Mouse (Mus musculus) neural tube, embryonic 13.5 days (tissue): ENCODE results near the gene Lpar3. TPM values are rescaled to one million over a fixed set of nuclear protein-coding genes. Genes with fewer than 3 reads are reported as not detected.
A peak's percentile ranks its signal among the peaks of the same experiment; 100 is the strongest.

Source experiments
- ATAC-seq: fragments of 200-750 bp; cut with Nextera tagmentation; 2 replicates; pipeline ENCODE4 v1.8.0; 2017; ENCODE audit warnings: low read depth, mild to moderate bottlenecking, moderate TSS enrichment, moderate library complexity
- H3K27ac ChIP-seq: fragments of 300-500 bp; sonication (generic); replicated peaks from 2 replicates; pipeline ENCODE4 v1.5.1; 2015; ENCODE audit warnings: moderate library complexity, mild to moderate bottlenecking, inconsistent platforms
- H3K27me3 ChIP-seq: fragments of 300-500 bp; sonication (generic); 2 replicates; pipeline ENCODE4 v1.6.1; 2015; ENCODE audit warnings: mild to moderate bottlenecking, inconsistent platforms
- H3K36me3 ChIP-seq: fragments of 300-500 bp; sonication (generic); 2 replicates; pipeline ENCODE4 v1.6.1; 2015; ENCODE audit warnings: mild to moderate bottlenecking, inconsistent platforms
- H3K4me1 ChIP-seq: fragments of 300-500 bp; sonication (generic); replicated peaks from 2 replicates; pipeline ENCODE4 v1.6.1; 2015; ENCODE audit warnings: inconsistent platforms
- H3K4me2 ChIP-seq: fragments of 300-500 bp; sonication (generic); 2 replicates; pipeline ENCODE4 v1.6.1; 2015; ENCODE audit warnings: inconsistent platforms, mild to moderate bottlenecking, moderate library complexity
- H3K4me3 ChIP-seq: fragments of 300-500 bp; sonication (generic); 2 replicates; pipeline ENCODE4 v1.5.1; 2015; ENCODE audit warnings: mild to moderate bottlenecking, inconsistent platforms
- H3K9ac ChIP-seq: fragments of 300-500 bp; sonication (generic); 2 replicates; pipeline ENCODE4 v1.6.1; 2015; ENCODE audit warnings: moderate library complexity, mild to moderate bottlenecking, inconsistent platforms
- H3K9me3 ChIP-seq: fragments of 300-500 bp; sonication (generic); 2 replicates; pipeline ENCODE4 v1.6.1; 2016; ENCODE audit warnings: inconsistent platforms
- WGBS: fragments of 180-500 bp; shearing (Covaris S2); methylation state at CpG from one replicate; pipeline ENCODE4 v1.1.7; 2015; 5-methylcytosine and 5-hydroxymethylcytosine counted together
- polyA plus RNA-seq: library from polyadenylated mRNA; unstranded; fragments of >200 nt; fragmentation: Nextera tagmentation; extraction: Ambion mirVana; gene quantifications from 2 replicates; pipeline ENCODE4 v1.2.1, GENCODE M21; 2015

Lpar3 gene
- polyA plus RNA-seq, 1 experiment from 2014 or later: 0.92 TPM

GRCm38 (mm10) chr3:146246557-146246956, 25.8 kb downstream of the Lpar3 start:
- Histone ChIP-seq H3K27ac (no peak overlapping the region), H3K9ac (no peak overlapping the region), H3K36me3 (no peaks in the 10 kb centered on the region), H3K4me3 (no peak overlapping the region), H3K4me1 (no peaks in the 10 kb centered on the region), H3K9me3 (no peaks in the 10 kb centered on the region), H3K4me2 (no peak overlapping the region), H3K27me3 (no peaks in the 10 kb centered on the region)
- WGBS: 86% methylated on average over 8 of the region's 8 CpGs
- no peak for ATAC-seq

GRCm38 (mm10) chr3:146246992-146247391, 26.2 kb downstream of the Lpar3 start:
- Histone ChIP-seq H3K27ac (no peak overlapping the region), H3K36me3 (no peaks in the 10 kb centered on the region), H3K4me2 (no peak overlapping the region), H3K9ac (no peak overlapping the region), H3K4me3 (no peak overlapping the region), H3K27me3 (no peaks in the 10 kb centered on the region), H3K9me3 (no peaks in the 10 kb centered on the region), H3K4me1 (no peaks in the 10 kb centered on the region)
- ATAC-seq: no peak
- WGBS: 82% methylated on average over 2 of the region's 2 CpGs

- no peak overlapping the region for H3K4me2 ChIP-seq
- no peaks in the 10 kb centered on the region for H3K27me3 ChIP-seq
- no peaks in the 10 kb centered on the region for H3K36me3 ChIP-seq
- H3K9me3 ChIP-seq: no peaks in the 10 kb centered on the region
- no peak overlapping the region for H3K4me3 ChIP-seq
- ATAC-seq: no peak
- 82% methylated on average over 8 of the region's 8 CpGs for WGBS
- no peaks in the 10 kb centered on the region for H3K4me1 ChIP-seq
- no peak overlapping the region for H3K27ac ChIP-seq
- no peak overlapping the region for H3K9ac ChIP-seq
These were observed 29.1 kb downstream of the Lpar3 start for GRCm38 (mm10) chr3:146249895-146250294.

- WGBS: 73% methylated on average over 6 of the region's 6 CpGs
These were observed 31.0 kb downstream of the Lpar3 start for GRCm38 (mm10) chr3:146251771-146252170.

GRCm38 (mm10) chr3:146253736-146254320, 33.1 kb downstream of the Lpar3 start:
- Histone ChIP-seq H3K4me1 (peaks cover 12% of the 10 kb centered on the region; the same call in 1 of the 2 replicates), H3K9me3 (no peaks in the 10 kb centered on the region), H3K36me3 (no peaks in the 10 kb centered on the region), H3K27ac (no peak overlapping the region), H3K4me2 (no peak overlapping the region), H3K4me3 (no peak overlapping the region), H3K27me3 (no peaks in the 10 kb centered on the region), H3K9ac (no peak overlapping the region)
- 55% methylated on average over 3 of the region's 3 CpGs for WGBS
- no peak for ATAC-seq

More at GRCm38 (mm10) chr3:146251771-146252170, 31.0 kb downstream of the Lpar3 start:
- Histone ChIP-seq H3K4me1 (no peaks in the 10 kb centered on the region), H3K27ac (no peak overlapping the region), H3K36me3 (no peaks in the 10 kb centered on the region), H3K4me2 (no peak overlapping the region), H3K4me3 (no peak overlapping the region), H3K27me3 (no peaks in the 10 kb centered on the region), H3K9me3 (no peaks in the 10 kb centered on the region), H3K9ac (no peak overlapping the region)
- no peak for ATAC-seq

GRCm38 (mm10) chr3:146255123-146255522, 34.4 kb downstream of the Lpar3 start:
- Histone ChIP-seq H3K4me1 (peaks cover 12% of the 10 kb centered on the region; the same call in 1 of the 2 replicates), H3K9ac (no peak overlapping the region), H3K9me3 (no peaks in the 10 kb centered on the region), H3K4me3 (no peak overlapping the region), H3K27me3 (no peaks in the 10 kb centered on the region), H3K27ac (no peak overlapping the region), H3K36me3 (no peaks in the 10 kb centered on the region), H3K4me2 (no peak overlapping the region)
- 98% methylated on average over 5 of the region's 5 CpGs for WGBS
- ATAC-seq: no peak

- Histone ChIP-seq H3K9me3 (no peaks in the 10 kb centered on the region), H3K27me3 (no peaks in the 10 kb centered on the region), H3K4me3 (no peak overlapping the region), H3K36me3 (no peaks in the 10 kb centered on the region), H3K4me2 (no peak overlapping the region), H3K9ac (no peak overlapping the region), H3K4me1 (peaks cover 12% of the 10 kb centered on the region; the same call in 1 of the 2 replicates), H3K27ac (no peak overlapping the region)
- 50% methylated on average over 10 of the region's 10 CpGs for WGBS
- peak; percentile 61; the same call in 1 of the 2 replicates for ATAC-seq
These were observed 36.8 kb downstream of the Lpar3 start for GRCm38 (mm10) chr3:146257483-146258122.

- Histone ChIP-seq H3K4me2 (no peak overlapping the region), H3K36me3 (no peaks in the 10 kb centered on the region), H3K9me3 (no peaks in the 10 kb centered on the region), H3K27ac (no peak overlapping the region), H3K4me3 (no peak overlapping the region), H3K27me3 (no peaks in the 10 kb centered on the region), H3K9ac (no peak overlapping the region), H3K4me1 (peaks cover 12% of the 10 kb centered on the region; the same call in 1 of the 2 replicates)
- no peak for ATAC-seq
- 87% methylated on average over 9 of the region's 9 CpGs for WGBS
These were observed 39.4 kb downstream of the Lpar3 start for GRCm38 (mm10) chr3:146260203-146260602.

- Histone ChIP-seq H3K4me2 (no peak overlapping the region), H3K27ac (no peak overlapping the region), H3K4me3 (no peak overlapping the region), H3K36me3 (no peaks in the 10 kb centered on the region), H3K27me3 (no peaks in the 10 kb centered on the region), H3K9ac (no peak overlapping the region), H3K4me1 (peaks cover 12% of the 10 kb centered on the region; the same call in 1 of the 2 replicates), H3K9me3 (no peaks in the 10 kb centered on the region)
- 89% methylated on average over 11 of the region's 11 CpGs for WGBS
- no peak for ATAC-seq
These were observed 40.1 kb downstream of the Lpar3 start for GRCm38 (mm10) chr3:146260845-146261244.

- Histone ChIP-seq H3K9ac (no peak overlapping the region), H3K4me2 (no peak overlapping the region), H3K36me3 (no peaks in the 10 kb centered on the region), H3K27ac (no peak overlapping the region), H3K9me3 (no peaks in the 10 kb centered on the region), H3K4me1 (0 out of 2 replicates have a peak, but pooled peaks cover 8% of the 10 kb centered on the region), H3K27me3 (no peaks in the 10 kb centered on the region), H3K4me3 (no peak overlapping the region)
- 83% methylated on average over 1 of the region's 1 CpGs for WGBS
- no peak for ATAC-seq
These were observed 41.8 kb downstream of the Lpar3 start for GRCm38 (mm10) chr3:146262536-146262935.

GRCm38 (mm10) chr3:146264146-146264545, 43.4 kb downstream of the Lpar3 start:
- no peak for ATAC-seq
- H3K4me3 ChIP-seq: no peak overlapping the region
- H3K4me2 ChIP-seq: no peak overlapping the region
- no peaks in the 10 kb centered on the region for H3K27me3 ChIP-seq
- WGBS: 92% methylated on average over 10 of the region's 10 CpGs
- no peaks in the 10 kb centered on the region for H3K4me1 ChIP-seq
- H3K36me3 ChIP-seq: no peaks in the 10 kb centered on the region
- H3K27ac ChIP-seq: no peak overlapping the region
- H3K9me3 ChIP-seq: no peaks in the 10 kb centered on the region
- no peak overlapping the region for H3K9ac ChIP-seq

GRCm38 (mm10) chr3:146265545-146266130, 44.9 kb downstream of the Lpar3 start:
- H3K27ac ChIP-seq: no peak overlapping the region
- no peaks in the 10 kb centered on the region for H3K4me1 ChIP-seq
- no peak for ATAC-seq
- no peak overlapping the region for H3K9ac ChIP-seq
- H3K9me3 ChIP-seq: no peaks in the 10 kb centered on the region
- H3K4me2 ChIP-seq: no peak overlapping the region
- H3K36me3 ChIP-seq: no peaks in the 10 kb centered on the region
- 83% methylated on average over 12 of the region's 12 CpGs for WGBS
- H3K4me3 ChIP-seq: no peak overlapping the region
- H3K27me3 ChIP-seq: no peaks in the 10 kb centered on the region
